Mouse (Mus musculus) CH12.LX (cell line): Measurements from ENCODE around the gene Klhl29. TPM values are rescaled to one million over a fixed set of nuclear protein-coding genes. Genes with fewer than 3 reads are reported as not detected.

Experiments
- DNase-seq: peaks from one replicate; pipeline ENCODE4 v3.0.0-alpha.2; 2013; ENCODE audit errors: extremely low read depth
- H3K27ac ChIP-seq: 2 replicates; pipeline ENCODE4 v1.5.1; 2012; ENCODE audit warnings: low read depth, mild to moderate bottlenecking, control low read depth, moderate library complexity; ENCODE audit not compliant: insufficient read depth
- H3K27me3 ChIP-seq: replicated peaks from 2 replicates; pipeline ENCODE3; 2012; ENCODE audit warnings: inconsistent platforms
- H3K36me3 ChIP-seq, 2 experiments: replicated peaks in 1 of 2; 2 replicates each; pipeline versions ENCODE3 to v1.6.1; 2012; ENCODE audit warnings: inconsistent platforms in 1 of 2, low read length in 1 of 2, mild to moderate bottlenecking in 1 of 2, mixed read lengths in 1 of 2, moderate library complexity in 1 of 2; ENCODE audit not compliant: control insufficient read depth in 1 of 2, insufficient read depth in 1 of 2
- H3K4me1 ChIP-seq, 2 experiments: 2 replicates each; pipeline ENCODE4 v1.6.1; 2012; ENCODE audit warnings: inconsistent platforms in 1 of 2, moderate library complexity in 1 of 2; ENCODE audit not compliant: insufficient read depth in 2 of 2, control insufficient read depth in 1 of 2
- H3K4me2 ChIP-seq: 2 replicates; pipeline ENCODE4 v1.6.1; 2012; ENCODE audit warnings: low read depth, mild to moderate bottlenecking, control low read depth; ENCODE audit not compliant: poor library complexity, insufficient read depth, severe bottlenecking
- H3K4me3 ChIP-seq, 3 experiments: fragments of 150-350 bp in 1 of 3; sonication (generic) in 1 of 3; replicated peaks in 1 of 3; 2 replicates each; pipeline versions ENCODE3 to v1.5.1; 2011 to 2012; ENCODE audit warnings: low read depth in 2 of 3, low read length in 2 of 3, mild to moderate bottlenecking in 2 of 3, moderate library complexity in 2 of 3, control low read depth in 1 of 3, improper control_type of control experiment in 1 of 3, inconsistent platforms in 1 of 3, mixed read lengths in 1 of 3; ENCODE audit not compliant: poor library complexity in 1 of 3
- H3K79me2 ChIP-seq: replicated peaks from 2 replicates; pipeline ENCODE4 v1.6.1; 2012; ENCODE audit warnings: mild to moderate bottlenecking, moderate library complexity; ENCODE audit not compliant: control insufficient read depth, poor library complexity, insufficient read depth, severe bottlenecking; ENCODE audit errors: extremely low read depth
- H3K9ac ChIP-seq: 2 replicates; pipeline ENCODE4 v1.6.1; 2012; ENCODE audit warnings: low read depth, mild to moderate bottlenecking, control low read depth, moderate library complexity; ENCODE audit not compliant: insufficient read depth
- H3K9me3 ChIP-seq: replicated peaks from 2 replicates; pipeline ENCODE3; 2012; ENCODE audit warnings: low read length, inconsistent platforms, mixed read lengths
- CHD1 ChIP-seq: IDR thresholded peaks from 2 replicates; pipeline ENCODE4 v1.6.1; 2012; ENCODE audit warnings: low read depth, low read length, improper control_type of control experiment, inconsistent platforms
- CHD2 ChIP-seq: IDR thresholded peaks from 2 replicates; pipeline ENCODE4 v1.6.1; 2011; ENCODE audit warnings: low read length, improper control_type of control experiment
- CTCF ChIP-seq, 2 experiments: IDR thresholded peaks in 1 of 2; conservative IDR thresholded peaks in 1 of 2; 2 replicates each; pipeline ENCODE4 v1.5.1; 2011 to 2012; ENCODE audit warnings: low read depth in 2 of 2, low read length in 2 of 2, improper control_type of control experiment in 1 of 2, inconsistent platforms in 1 of 2, mild to moderate bottlenecking in 1 of 2, moderate library complexity in 1 of 2
- E2F4 ChIP-seq: IDR thresholded peaks from 2 replicates; pipeline ENCODE4 v1.6.1; 2011; ENCODE audit warnings: low read depth, low read length, improper control_type of control experiment; ENCODE audit not compliant: insufficient replicate concordance
- EP300 ChIP-seq: IDR thresholded peaks from 2 replicates; pipeline ENCODE4 v1.6.1; 2011; ENCODE audit warnings: low read length, improper control_type of control experiment
- ETS1 ChIP-seq: conservative IDR thresholded peaks from 2 replicates; pipeline ENCODE4 v1.6.1; 2012; ENCODE audit warnings: low read depth, mild to moderate bottlenecking, inconsistent platforms, low read length, improper control_type of control experiment, moderate library complexity
- GABPA ChIP-seq: IDR thresholded peaks from 2 replicates; pipeline ENCODE4 v1.6.1; 2012; ENCODE audit warnings: low read depth, low read length, improper control_type of control experiment, inconsistent platforms; ENCODE audit not compliant: insufficient replicate concordance
- HCFC1 ChIP-seq: IDR thresholded peaks from 2 replicates; pipeline ENCODE4 v1.6.1; 2012; ENCODE audit warnings: low read depth, mild to moderate bottlenecking, inconsistent platforms, low read length, improper control_type of control experiment
- IRF4 ChIP-seq: IDR thresholded peaks from 2 replicates; pipeline ENCODE4 v1.6.1; 2014; ENCODE audit warnings: low read depth, mild to moderate bottlenecking, inconsistent platforms, low read length, improper control_type of control experiment
- JUND ChIP-seq: conservative IDR thresholded peaks from 2 replicates; pipeline ENCODE4 v1.6.1; 2011; ENCODE audit warnings: low read depth, low read length, improper control_type of control experiment
- MAFK ChIP-seq: IDR thresholded peaks from 2 replicates; pipeline ENCODE4 v1.6.1; 2011; ENCODE audit warnings: low read length, improper control_type of control experiment; ENCODE audit not compliant: insufficient replicate concordance
- MAZ ChIP-seq: IDR thresholded peaks from 2 replicates; pipeline ENCODE4 v1.6.1; 2012; ENCODE audit warnings: low read depth, mild to moderate bottlenecking, inconsistent platforms, low read length, improper control_type of control experiment, moderate library complexity
- MEF2A ChIP-seq: IDR thresholded peaks from 2 replicates; pipeline ENCODE4 v1.6.1; 2014; ENCODE audit warnings: low read depth, mild to moderate bottlenecking, inconsistent platforms, low read length, improper control_type of control experiment, borderline replicate concordance
- NRF1 ChIP-seq: IDR thresholded peaks from 2 replicates; pipeline ENCODE4 v1.6.1; 2014; ENCODE audit warnings: low read depth, mild to moderate bottlenecking, inconsistent platforms, low read length, improper control_type of control experiment, moderate library complexity
- PAX5 ChIP-seq: IDR thresholded peaks from 2 replicates; pipeline ENCODE4 v1.6.1; 2012; ENCODE audit warnings: low read length, inconsistent platforms, mixed read lengths
- POLR2A ChIP-seq: IDR thresholded peaks from 2 replicates; pipeline ENCODE4 v1.6.1; 2011; ENCODE audit warnings: low read depth, mild to moderate bottlenecking, improper control_type of control experiment, low read length
- POLR2AphosphoS2 ChIP-seq: IDR thresholded peaks from 2 replicates; pipeline ENCODE4 v1.6.1; 2011; ENCODE audit warnings: low read depth, low read length, improper control_type of control experiment
- RAD21 ChIP-seq: IDR thresholded peaks from 2 replicates; pipeline ENCODE4 v1.6.1; 2011; ENCODE audit warnings: low read depth, mild to moderate bottlenecking, low read length, improper control_type of control experiment, moderate library complexity
- SIN3A ChIP-seq: IDR thresholded peaks from 2 replicates; pipeline ENCODE4 v1.6.1; 2012; ENCODE audit warnings: low read length, improper control_type of control experiment, inconsistent platforms
- TCF12 ChIP-seq: IDR thresholded peaks from 2 replicates; pipeline ENCODE4 v1.6.1; 2014; ENCODE audit warnings: low read depth, mild to moderate bottlenecking, inconsistent platforms, low read length, improper control_type of control experiment
- USF1 ChIP-seq: IDR thresholded peaks from 2 replicates; pipeline ENCODE4 v1.6.1; 2014; ENCODE audit warnings: low read depth, mild to moderate bottlenecking, inconsistent platforms, low read length, improper control_type of control experiment
- USF2 ChIP-seq: conservative IDR thresholded peaks from 2 replicates; pipeline ENCODE4 v1.6.1; 2011; ENCODE audit warnings: low read depth, low read length, improper control_type of control experiment
- ZC3H11A ChIP-seq: IDR thresholded peaks from 2 replicates; pipeline ENCODE4 v1.6.1; 2012; ENCODE audit warnings: low read depth, mild to moderate bottlenecking, inconsistent platforms, low read length, improper control_type of control experiment
- ZKSCAN1 ChIP-seq: IDR thresholded peaks from 2 replicates; pipeline ENCODE4 v1.6.1; 2012; ENCODE audit warnings: low read depth, inconsistent platforms, low read length, improper control_type of control experiment, borderline replicate concordance
- dilution Hi-C: fragments of 300-500 bp; cut with MboI; formaldehyde crosslinking; loops from 2 replicates; pipeline ENCODE4 v1.14.3; 2020; ENCODE audit warnings: low sequenced_read_pairs; ENCODE audit not compliant: extremely low pct_unique_long_range_greater_than_20kb, extremely low pct_ligation_motif_present
- in situ Hi-C: fragments of 300-500 bp; cut with MboI; formaldehyde crosslinking; loops from 3 replicates; pipeline ENCODE4 v1.14.3; 2019; ENCODE audit warnings: low sequenced_read_pairs, low pct_ligation_motif_present, low pct_unique_long_range_greater_than_20kb, mixed read lengths
- polyA plus RNA-seq: library from polyadenylated mRNA; unstranded; fragments of >175 nt; gene quantifications from 2 replicates; pipeline ENCODE4 v1.2.1, GENCODE M21; 2012; ENCODE audit warnings: low read depth; ENCODE audit not compliant: insufficient read length
- total RNA-seq, 2 experiments: library from RNA; depleted of rRNA; stranded (reverse); fragments of 300-350 nt in 1 of 2; fragments of >200 nt in 1 of 2; gene quantifications; 2 replicates each; pipeline ENCODE4 v1.2.3; 2012 to 2014

Klhl29 gene
- total and polyA plus RNA-seq, 3 experiments: 0.04 TPM; not detected in 2

- dilution Hi-C loops: no loop called here
- in situ Hi-C loops: no loop called here
- H3K27me3 ChIP-seq: no peaks in the 10 kb centered on the region
- no peak overlapping the region for H3K9ac ChIP-seq
- no peak overlapping the region for H3K4me2 ChIP-seq
- H3K27ac ChIP-seq: no peak overlapping the region
- no peaks in the 10 kb centered on the region for H3K36me3 ChIP-seq
- no peaks in the 10 kb centered on the region for H3K79me2 ChIP-seq
- no peak for TF ChIP-seq POLR2AphosphoS2
- no peaks in the 10 kb centered on the region for H3K4me1 ChIP-seq
- no peak for DNase-seq
- no peaks in the 10 kb centered on the region for H3K9me3 ChIP-seq
- no peak overlapping the region for H3K4me3 ChIP-seq
Measured at GRCm38 (mm10) chr12:5073191-5073590, 302.3 kb downstream of the Klhl29 start.

- no peaks in the 10 kb centered on the region for H3K27me3 ChIP-seq
- TF ChIP-seq JUND (no peak), MEF2A (no peak), GABPA (no peak), NRF1 (no peak), ZC3H11A (no peak), MAFK (no peak), ZKSCAN1 (no peak), EP300 (no peak), USF1 (no peak), IRF4 (no peak)
- no peak overlapping the region for H3K4me3 ChIP-seq
- no peak overlapping the region for H3K4me2 ChIP-seq
- H3K9ac ChIP-seq: no peak overlapping the region
- no peak for DNase-seq
- dilution Hi-C loops (no loop called here), in situ Hi-C loops (no loop called here)
- H3K27ac ChIP-seq: no peak overlapping the region
- H3K9me3 ChIP-seq: no peaks in the 10 kb centered on the region
- no peaks in the 10 kb centered on the region for H3K36me3 ChIP-seq
- H3K4me1 ChIP-seq: no peaks in the 10 kb centered on the region
- H3K79me2 ChIP-seq: no peaks in the 10 kb centered on the region
Measured at GRCm38 (mm10) chr12:5070131-5070530, 305.4 kb downstream of the Klhl29 start.

- no peaks in the 10 kb centered on the region for H3K9me3 ChIP-seq
- TF ChIP-seq POLR2AphosphoS2: no peak
- TF ChIP-seq TCF12: no peak
- TF ChIP-seq E2F4: no peak
- TF ChIP-seq ZKSCAN1: no peak
- TF ChIP-seq EP300: no peak
- TF ChIP-seq RAD21: no peak
- no peak for TF ChIP-seq POLR2A
- TF ChIP-seq ETS1: no peak
- TF ChIP-seq CHD2: no peak
- no peak for TF ChIP-seq SIN3A
- no peak for TF ChIP-seq USF2
- no peak for TF ChIP-seq CTCF (conservative IDR thresholded peaks at IDR 0.05 in 1 of 2, IDR thresholded peaks at IDR 0.05 in 1 of 2; ENCODE audit: low read depth in 2 of 2, low read length in 2 of 2)
- no peak for TF ChIP-seq ZC3H11A
- TF ChIP-seq MAZ: no peak
- no peak for TF ChIP-seq HCFC1
- no peak for TF ChIP-seq PAX5
- TF ChIP-seq NRF1: no peak
- no peak for TF ChIP-seq CHD1
- no peak for TF ChIP-seq USF1
- no peak for TF ChIP-seq IRF4
- no peak overlapping the region for H3K4me3 ChIP-seq
- in situ Hi-C loops: no loop called here
- no peak overlapping the region for H3K9ac ChIP-seq
- H3K79me2 ChIP-seq: no peaks in the 10 kb centered on the region
- no peaks in the 10 kb centered on the region for H3K4me1 ChIP-seq
- no peak overlapping the region for H3K4me2 ChIP-seq
- H3K27me3 ChIP-seq: no peaks in the 10 kb centered on the region
- dilution Hi-C loops: no loop called here
- DNase-seq: no peak
- no peaks in the 10 kb centered on the region for H3K36me3 ChIP-seq
- no peak overlapping the region for H3K27ac ChIP-seq
Measured at GRCm38 (mm10) chr12:5067590-5067989, 307.9 kb downstream of the Klhl29 start.
